Mouse (Mus musculus): ENCODE results near the gene Fkbp14. TPM values are rescaled to one million over a fixed set of nuclear protein-coding genes. Genes with fewer than 3 reads are reported as not detected.
A peak's percentile ranks its signal among the peaks of the same experiment; 100 is the strongest.

The Fkbp14 gene
- polyA plus RNA-seq, 1 experiment from 2014 or later, result 34.2 TPM

DNA sequence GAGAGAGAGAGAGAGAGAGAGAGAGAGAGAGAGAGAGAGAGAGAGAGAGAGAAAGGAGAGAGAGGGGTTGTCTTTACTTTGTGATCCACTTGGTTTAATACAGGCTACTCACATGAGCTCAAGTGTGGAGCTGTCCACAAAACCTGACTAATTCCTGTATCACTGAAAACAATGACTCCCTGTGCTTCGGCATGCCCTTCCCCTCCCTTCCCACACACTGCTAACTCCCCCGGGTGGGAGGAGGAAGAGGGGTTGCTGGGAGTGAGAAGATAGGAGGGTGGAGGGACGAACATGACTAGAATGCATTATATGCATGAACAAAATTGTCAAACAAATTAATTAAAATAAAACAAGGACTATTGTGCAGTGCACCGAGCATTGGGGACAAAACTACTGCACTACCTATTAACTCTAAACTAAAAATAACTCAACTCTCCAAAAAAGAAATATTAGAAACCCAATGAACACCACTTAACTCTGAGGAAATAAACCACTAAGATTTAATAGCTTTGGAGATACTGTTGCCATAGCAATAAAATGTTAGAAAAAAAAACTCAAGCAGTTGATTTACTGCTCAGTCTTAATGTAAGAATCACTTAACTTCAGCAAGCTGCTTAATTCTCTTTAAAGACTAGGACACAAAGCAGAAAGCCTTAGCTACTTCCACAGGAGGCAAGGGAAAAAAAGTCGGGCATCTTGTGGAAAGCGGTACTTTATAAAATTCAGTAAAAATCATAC, 23.7 kb downstream of the Fkbp14 start:
- no peak overlapping the region for H3K4me2 ChIP-seq (ENCODE audit: low read depth, low read length)
- ATAC-seq (ENCODE audit: insufficient read depth, low FRiP score), result no peak
- no peaks in the 10 kb centered on the region for H3K9me3 ChIP-seq (replicated peaks; ENCODE audit: control insufficient read depth, low read length)
- no peaks in the 10 kb centered on the region for H3K27me3 ChIP-seq (ENCODE audit: control insufficient read depth, insufficient read depth, low read length)
- no peaks in the 10 kb centered on the region for H3K36me3 ChIP-seq (ENCODE audit: control insufficient read depth, insufficient read depth, low read length)
- no peak overlapping the region for H3K9ac ChIP-seq (ENCODE audit: low read length)
- no peak overlapping the region for H3K27ac ChIP-seq (ENCODE audit: low read length)
- H3K4me1 ChIP-seq (ENCODE audit: control insufficient read depth, insufficient read depth, low read length), result peaks cover 2% of the 10 kb centered on the region; the same call in 1 of the 2 replicates
- WGBS, result 30% methylated on average over 6 of the region's 6 CpGs
- no peak overlapping the region for H3K4me3 ChIP-seq (replicated peaks; ENCODE audit: low read length)

DNA sequence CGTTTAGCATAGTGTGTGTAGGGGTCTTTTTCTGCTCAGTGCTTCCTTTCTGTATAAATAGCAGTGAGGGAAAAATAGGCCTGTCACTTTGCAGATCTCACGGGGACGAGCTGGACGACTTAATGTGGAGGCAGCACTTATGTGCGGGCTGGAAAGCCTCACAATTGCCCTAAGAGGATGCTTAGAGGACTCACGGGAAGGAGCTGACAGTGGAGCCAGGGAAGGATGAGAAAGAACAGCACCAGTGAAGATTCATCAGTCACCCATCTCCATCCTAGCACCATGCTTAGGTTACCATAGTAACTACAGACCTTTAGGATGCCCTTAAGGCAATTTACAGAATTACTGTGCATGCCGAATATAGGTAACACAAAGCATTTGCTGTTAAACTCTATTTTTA, 27.3 kb downstream of the Fkbp14 start:
- Histone ChIP-seq H3K9me3 (replicated peaks; ENCODE audit: control insufficient read depth, low read length) (no peaks in the 10 kb centered on the region), H3K27me3 (ENCODE audit: control insufficient read depth, insufficient read depth, low read length) (no peaks in the 10 kb centered on the region), H3K4me1 (ENCODE audit: control insufficient read depth, insufficient read depth, low read length) (peaks cover 7% of the 10 kb centered on the region; the same call in 1 of the 2 replicates), H3K4me2 (ENCODE audit: low read depth, low read length) (no peak overlapping the region), H3K4me3 (replicated peaks; ENCODE audit: low read length) (no peak overlapping the region), H3K36me3 (ENCODE audit: control insufficient read depth, insufficient read depth, low read length) (no peaks in the 10 kb centered on the region), H3K9ac (ENCODE audit: low read length) (no peak overlapping the region), H3K27ac (ENCODE audit: low read length) (no peak overlapping the region)
- 49% methylated on average over 7 of the region's 7 CpGs for WGBS
- no peak for ATAC-seq (ENCODE audit: insufficient read depth, low FRiP score)

DNA sequence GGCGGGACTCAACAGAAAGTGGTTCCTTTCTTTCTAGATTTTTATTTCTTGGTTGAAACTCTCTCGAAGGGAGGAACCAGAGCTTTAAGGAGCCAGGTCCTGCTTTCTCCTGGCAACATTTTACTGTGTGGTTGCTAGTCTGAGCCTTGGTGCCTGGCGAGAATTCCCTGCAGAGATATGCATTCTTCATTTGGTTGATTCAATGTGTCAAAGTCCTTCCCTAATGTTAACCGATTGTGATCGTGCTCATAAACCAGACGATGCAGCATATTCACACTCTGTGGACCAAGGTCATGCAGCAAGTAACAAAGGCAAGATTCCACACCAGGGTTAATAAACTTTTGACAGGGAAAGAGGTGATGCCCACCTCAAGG, 30.6 kb downstream of the Fkbp14 start:
- Histone ChIP-seq H3K9ac (ENCODE audit: low read length) (peak overlapping the region; percentile 70), H3K9me3 (replicated peaks; ENCODE audit: control insufficient read depth, low read length) (no peaks in the 10 kb centered on the region), H3K4me2 (ENCODE audit: low read depth, low read length) (peak overlapping the region; percentile 93), H3K27me3 (ENCODE audit: control insufficient read depth, insufficient read depth, low read length) (no peaks in the 10 kb centered on the region), H3K27ac (ENCODE audit: low read length) (no peak overlapping the region), H3K36me3 (ENCODE audit: control insufficient read depth, insufficient read depth, low read length) (no peaks in the 10 kb centered on the region), H3K4me1 (ENCODE audit: control insufficient read depth, insufficient read depth, low read length) (0 out of 2 replicates have a peak, but pooled peaks cover 4% of the 10 kb centered on the region), H3K4me3 (replicated peaks; ENCODE audit: low read length) (peak overlapping the region; percentile 55)
- no peak for ATAC-seq (ENCODE audit: insufficient read depth, low FRiP score)
- 4% methylated on average over 6 of the region's 6 CpGs for WGBS

DNA sequence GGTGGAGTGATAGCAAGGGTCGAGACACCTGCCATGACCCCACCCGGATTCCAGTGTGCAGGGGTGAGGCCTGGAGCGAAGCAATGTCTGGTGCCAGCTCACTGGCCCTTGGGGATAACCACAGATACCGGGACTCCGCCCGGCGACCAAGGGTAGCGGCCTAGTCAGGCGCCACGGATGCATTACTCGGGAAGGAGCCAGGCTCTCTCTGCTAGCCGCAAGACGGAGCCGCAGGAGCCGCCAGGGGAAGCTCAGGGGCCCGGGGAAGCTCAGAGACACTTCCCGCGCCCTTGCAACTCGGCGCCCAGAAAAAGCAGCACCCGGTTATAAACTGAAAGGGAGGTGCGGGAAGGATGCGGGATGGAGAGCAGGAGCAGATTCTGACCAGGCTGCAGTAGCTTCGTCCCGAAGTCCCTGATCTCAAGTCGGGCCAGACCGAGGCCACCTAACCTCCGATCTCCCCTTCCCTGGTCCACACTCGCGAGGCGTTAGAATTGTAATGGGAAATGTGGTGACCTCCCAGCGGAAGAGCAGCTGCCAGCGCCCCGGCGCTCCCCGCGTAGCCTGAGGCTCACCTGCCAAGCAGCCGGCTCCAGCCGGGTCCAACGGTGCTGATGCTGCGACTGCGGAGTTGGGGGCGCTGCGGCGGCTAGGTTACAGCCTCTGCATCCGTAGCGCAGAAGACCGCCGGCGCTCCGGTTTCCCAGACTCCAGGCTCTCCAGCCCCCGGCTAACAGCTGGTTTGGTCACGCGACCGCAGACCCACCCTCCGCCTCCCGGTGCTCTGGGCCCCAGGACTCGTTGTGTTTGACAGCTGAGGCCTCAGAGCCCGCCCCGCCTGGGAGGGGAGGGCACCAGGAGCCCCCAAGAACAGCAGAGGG, 31.2 kb downstream of the Fkbp14 start, which contains the start of gene Scrn1:
Gene Scrn1, minus strand, starts transcription at position 825 of the 881 bp plus-strand sequence.
- peak within 1 kb of the TSS; percentile 55 for H3K4me3 ChIP-seq (replicated peaks; ENCODE audit: low read length)

DNA sequence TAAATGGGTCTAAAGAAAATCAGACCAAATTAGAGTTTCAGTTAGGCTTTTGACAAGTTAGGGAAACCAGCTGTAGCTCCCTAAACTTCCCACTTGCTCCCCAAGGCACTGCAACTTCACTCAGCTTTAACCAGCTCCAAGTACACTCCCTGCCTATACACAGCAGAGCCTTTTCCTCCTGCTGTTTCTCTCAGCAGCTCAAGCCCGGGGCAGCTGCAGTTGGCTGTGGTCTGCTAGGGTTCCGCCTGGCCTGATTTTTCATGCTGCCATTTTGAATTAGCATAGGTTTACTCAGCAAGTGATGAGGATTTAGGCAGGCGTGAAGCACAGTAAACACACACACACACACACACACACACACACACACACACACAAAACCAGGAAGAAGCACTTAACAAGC, 32.1 kb downstream of the Fkbp14 start:
- 48% methylated on average over 3 of the region's 3 CpGs for WGBS
- Histone ChIP-seq H3K9me3 (replicated peaks; ENCODE audit: control insufficient read depth, low read length) (no peaks in the 10 kb centered on the region), H3K27me3 (ENCODE audit: control insufficient read depth, insufficient read depth, low read length) (no peaks in the 10 kb centered on the region), H3K27ac (ENCODE audit: low read length) (no peak overlapping the region), H3K4me1 (ENCODE audit: control insufficient read depth, insufficient read depth, low read length) (0 out of 2 replicates have a peak, but pooled peaks cover 4% of the 10 kb centered on the region), H3K4me3 (replicated peaks; ENCODE audit: low read length) (no peak overlapping the region), H3K4me2 (ENCODE audit: low read depth, low read length) (0 out of 2 replicates have a peak overlapping the region, but pooled peaks have one; percentile 93), H3K9ac (ENCODE audit: low read length) (no peak overlapping the region), H3K36me3 (ENCODE audit: control insufficient read depth, insufficient read depth, low read length) (no peaks in the 10 kb centered on the region)
- 0 out of 2 replicates have a peak, but pooled peaks have one; percentile 38 for ATAC-seq (ENCODE audit: insufficient read depth, low FRiP score)

More for the DNA sequence above, 31.2 kb downstream of the Fkbp14 start, which contains the start of gene Scrn1:
- Histone ChIP-seq H3K27me3 (ENCODE audit: control insufficient read depth, insufficient read depth, low read length) (no peaks in the 10 kb centered on the region), H3K4me1 (ENCODE audit: control insufficient read depth, insufficient read depth, low read length) (0 out of 2 replicates have a peak, but pooled peaks cover 4% of the 10 kb centered on the region), H3K4me2 (ENCODE audit: low read depth, low read length) (peak within 1 kb of the TSS; percentile 93), H3K27ac (ENCODE audit: low read length) (peak within 1 kb of the TSS; percentile 39; the same call in 1 of the 2 replicates), H3K9ac (ENCODE audit: low read length) (peak within 1 kb of the TSS; percentile 70), H3K9me3 (replicated peaks; ENCODE audit: control insufficient read depth, low read length) (no peaks in the 10 kb centered on the region), H3K36me3 (ENCODE audit: control insufficient read depth, insufficient read depth, low read length) (no peaks in the 10 kb centered on the region)
- 2% methylated on average over 60 of the region's 60 CpGs for WGBS
- ATAC-seq (ENCODE audit: insufficient read depth, low FRiP score), result peak; percentile 84

DNA sequence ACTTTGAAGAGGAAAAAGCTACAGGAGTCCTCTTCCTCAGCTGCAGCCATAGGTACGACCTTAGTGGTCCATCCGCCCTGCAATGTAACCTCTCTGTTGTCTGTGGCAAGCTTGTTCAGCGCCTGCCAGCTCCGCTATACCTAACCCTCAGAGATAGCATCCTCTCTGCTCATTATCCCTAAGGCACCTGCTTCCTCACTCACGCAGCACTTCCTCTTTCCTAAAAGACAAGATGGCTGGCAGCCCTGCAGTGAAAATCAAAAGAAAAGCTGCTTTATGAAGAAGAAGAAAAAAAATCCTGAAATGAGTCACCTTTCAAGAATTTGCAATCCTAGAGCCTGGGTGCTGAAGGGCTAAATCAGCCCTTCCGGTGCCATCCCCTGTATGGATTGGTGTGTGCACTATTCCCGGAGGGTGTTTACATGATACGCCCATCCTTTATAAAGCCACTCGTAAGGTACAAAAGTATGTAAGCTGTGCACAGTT, 32.6 kb downstream of the Fkbp14 start:
- ATAC-seq (ENCODE audit: insufficient read depth, low FRiP score), result no peak
- Histone ChIP-seq H3K27me3 (ENCODE audit: control insufficient read depth, insufficient read depth, low read length) (no peaks in the 10 kb centered on the region), H3K9me3 (replicated peaks; ENCODE audit: control insufficient read depth, low read length) (no peaks in the 10 kb centered on the region), H3K4me3 (replicated peaks; ENCODE audit: low read length) (no peak overlapping the region), H3K9ac (ENCODE audit: low read length) (no peak overlapping the region), H3K4me2 (ENCODE audit: low read depth, low read length) (no peak overlapping the region), H3K4me1 (ENCODE audit: control insufficient read depth, insufficient read depth, low read length) (0 out of 2 replicates have a peak, but pooled peaks cover 4% of the 10 kb centered on the region), H3K36me3 (ENCODE audit: control insufficient read depth, insufficient read depth, low read length) (no peaks in the 10 kb centered on the region), H3K27ac (ENCODE audit: low read length) (no peak overlapping the region)
- WGBS, result 61% methylated on average over 9 of the region's 9 CpGs

DNA sequence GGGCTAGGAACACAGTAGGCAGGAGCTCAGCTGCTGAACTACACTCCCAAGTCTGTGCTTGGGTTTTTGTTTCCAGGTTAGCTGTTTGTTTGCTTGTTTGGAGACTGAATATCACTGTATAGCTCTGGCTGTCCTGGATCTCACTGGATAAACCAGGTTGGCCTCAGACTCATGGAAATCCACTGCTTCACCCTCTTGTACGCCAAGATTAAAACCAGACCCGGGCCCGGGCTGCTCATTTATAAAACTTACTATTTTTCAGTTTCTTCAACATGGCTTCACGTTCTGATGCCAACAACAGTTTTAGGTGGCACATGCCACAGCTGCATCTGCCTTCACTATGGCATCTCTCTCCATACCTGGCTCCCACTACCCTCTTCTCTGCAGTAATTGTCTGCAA, 33.5 kb downstream of the Fkbp14 start:
- no peaks in the 10 kb centered on the region for H3K27me3 ChIP-seq (ENCODE audit: control insufficient read depth, insufficient read depth, low read length)
- no peaks in the 10 kb centered on the region for H3K9me3 ChIP-seq (replicated peaks; ENCODE audit: control insufficient read depth, low read length)
- no peak overlapping the region for H3K4me2 ChIP-seq (ENCODE audit: low read depth, low read length)
- no peak overlapping the region for H3K9ac ChIP-seq (ENCODE audit: low read length)
- no peak overlapping the region for H3K4me3 ChIP-seq (replicated peaks; ENCODE audit: low read length)
- H3K27ac ChIP-seq (ENCODE audit: low read length), result no peak overlapping the region
- no peaks in the 10 kb centered on the region for H3K36me3 ChIP-seq (ENCODE audit: control insufficient read depth, insufficient read depth, low read length)
- no peak for ATAC-seq (ENCODE audit: insufficient read depth, low FRiP score)
- H3K4me1 ChIP-seq (ENCODE audit: control insufficient read depth, insufficient read depth, low read length), result 0 out of 2 replicates have a peak, but pooled peaks cover 4% of the 10 kb centered on the region
- WGBS, result 85% methylated on average over 4 of the region's 4 CpGs

DNA sequence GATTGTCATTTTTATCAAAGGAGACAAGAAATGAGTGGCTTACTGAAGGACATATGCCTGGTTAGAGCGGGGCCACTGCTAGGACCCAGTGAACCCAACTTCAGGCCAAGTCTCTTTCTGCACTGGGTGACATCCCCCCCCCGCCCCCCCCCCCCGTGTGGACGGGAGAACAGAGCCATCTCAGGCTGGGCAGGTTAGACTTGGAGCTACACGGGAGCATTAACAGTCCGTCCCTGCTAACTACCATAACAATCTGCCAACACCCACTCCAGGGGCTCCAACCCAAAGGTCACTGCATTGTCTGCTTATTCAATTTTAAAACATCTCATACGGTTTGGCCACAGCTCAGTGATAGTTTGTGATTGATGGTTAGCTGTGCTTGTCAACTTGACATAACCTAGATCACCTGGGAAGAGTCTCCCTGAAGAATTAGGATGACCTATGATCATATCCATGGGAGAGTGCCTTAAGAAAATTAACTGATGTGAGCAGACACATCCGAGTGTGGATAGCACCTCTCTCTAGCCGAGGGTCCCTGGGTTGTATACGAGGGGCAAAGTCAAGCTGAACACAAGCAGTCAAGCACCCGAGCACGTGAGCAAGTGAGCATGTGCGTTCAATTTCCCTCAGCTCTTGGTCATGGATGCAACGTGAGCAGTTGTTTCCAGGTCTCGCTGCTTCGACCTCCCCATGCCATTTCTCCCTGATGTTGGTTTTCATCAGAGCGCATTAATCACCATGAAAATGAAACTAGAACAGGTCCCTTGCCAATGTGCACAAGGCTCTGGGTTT, 34.9 kb downstream of the Fkbp14 start:
- Histone ChIP-seq H3K27ac (ENCODE audit: low read length) (no peak overlapping the region), H3K4me1 (ENCODE audit: control insufficient read depth, insufficient read depth, low read length) (0 out of 2 replicates have a peak, but pooled peaks cover 4% of the 10 kb centered on the region)

More for the DNA sequence above, 34.9 kb downstream of the Fkbp14 start:
- Histone ChIP-seq H3K4me3 (replicated peaks; ENCODE audit: low read length) (no peak overlapping the region), H3K9me3 (replicated peaks; ENCODE audit: control insufficient read depth, low read length) (no peaks in the 10 kb centered on the region), H3K4me2 (ENCODE audit: low read depth, low read length) (no peak overlapping the region), H3K36me3 (ENCODE audit: control insufficient read depth, insufficient read depth, low read length) (no peaks in the 10 kb centered on the region), H3K27me3 (ENCODE audit: control insufficient read depth, insufficient read depth, low read length) (no peaks in the 10 kb centered on the region), H3K9ac (ENCODE audit: low read length) (no peak overlapping the region)
- ATAC-seq (ENCODE audit: insufficient read depth, low FRiP score), result no peak
- WGBS, result 75% methylated on average over 17 of the region's 17 CpGs
